Mouse (Mus musculus) kidney, postnatal 14 days (tissue): Measurements from ENCODE around the gene Rbm6.

ENCODE experiments used
- DNase-seq: peaks from one replicate; pipeline ENCODE4 v3.0.0; 2022; ENCODE audit warnings: mixed read lengths

The Rbm6 gene

DNA sequence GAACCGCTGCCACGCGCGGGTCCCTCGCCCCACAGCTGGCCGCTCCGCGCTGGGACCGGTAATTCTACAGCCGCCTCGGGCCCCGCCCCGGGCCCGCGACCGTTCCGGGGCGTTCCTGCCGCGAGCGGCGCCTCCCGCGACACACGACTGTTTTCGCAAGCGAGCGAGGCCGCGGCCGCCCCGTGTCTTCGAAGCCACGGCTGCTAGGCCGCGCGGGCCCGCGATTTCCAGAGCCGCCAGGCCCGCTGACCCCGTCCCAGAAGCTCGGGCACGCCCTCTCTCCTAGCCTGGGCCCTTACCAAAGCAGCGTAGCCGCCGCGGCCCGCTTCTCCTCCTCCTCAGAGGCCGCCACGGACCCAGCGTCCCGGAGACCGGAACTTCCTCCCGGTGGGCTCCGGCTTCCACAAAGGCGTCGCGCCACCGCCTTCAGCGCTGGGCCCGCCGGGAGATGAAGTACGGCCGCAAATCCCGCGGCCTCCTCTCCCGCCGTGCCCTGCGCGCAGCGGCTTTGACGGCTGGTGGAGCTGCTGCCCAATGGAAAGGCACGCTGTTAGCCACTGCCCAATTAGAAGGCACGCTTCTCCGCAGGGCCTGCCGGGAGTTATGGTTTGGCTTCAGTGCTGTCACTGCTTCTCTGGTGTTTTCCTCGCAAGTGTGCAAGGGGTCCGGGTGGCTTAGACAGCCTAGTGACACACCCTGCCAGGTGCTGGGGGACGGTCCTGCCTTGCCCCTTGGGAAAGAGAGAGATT, 513 bp downstream of the Rbm6 start:
- DNase-seq, result peak; percentile 97

DNA sequence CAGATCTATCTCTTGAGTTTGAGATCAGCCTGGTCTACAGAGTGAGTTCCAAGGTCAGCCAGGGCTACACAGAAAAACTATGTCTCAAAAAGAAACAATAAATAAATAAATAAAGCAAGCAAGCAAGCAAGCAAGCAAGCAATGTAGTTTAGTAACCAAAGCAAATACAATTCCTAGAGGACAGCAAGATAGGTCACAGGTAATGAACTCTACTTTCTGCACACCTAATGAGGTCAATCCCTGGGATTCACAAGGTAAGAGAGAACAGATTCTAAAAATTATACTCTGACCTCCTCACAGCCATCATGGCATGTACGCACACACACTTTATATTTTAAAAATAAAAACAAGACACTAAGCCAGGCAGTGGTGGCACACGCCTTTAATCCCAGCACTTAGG, 7.0 kb downstream of the Rbm6 start:
- no peak for DNase-seq

DNA sequence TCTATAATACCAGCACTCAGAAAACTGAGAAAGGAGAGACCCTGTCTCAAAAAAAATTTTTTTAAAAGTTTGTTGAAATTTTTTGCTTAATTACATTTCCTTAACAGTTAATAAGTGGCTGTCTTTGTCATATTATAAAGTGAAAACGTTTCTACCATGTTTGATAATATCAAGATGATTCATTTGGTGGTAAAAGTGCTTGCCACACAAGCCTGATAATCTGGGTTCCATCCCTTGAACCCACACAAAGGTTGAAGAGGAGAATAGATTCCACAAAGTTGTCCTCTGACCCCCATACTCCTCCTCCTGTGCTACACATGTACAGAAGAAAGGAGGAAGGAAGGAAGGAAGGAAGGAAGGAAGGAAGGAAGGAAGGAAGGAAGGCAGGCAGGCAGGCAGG, 8.5 kb downstream of the Rbm6 start:
- no peak for DNase-seq

- DNase-seq, result no peak
These were observed 14.7 kb downstream of the Rbm6 start for GRCm38 (mm10) chr9:107858343-107858742.

DNA sequence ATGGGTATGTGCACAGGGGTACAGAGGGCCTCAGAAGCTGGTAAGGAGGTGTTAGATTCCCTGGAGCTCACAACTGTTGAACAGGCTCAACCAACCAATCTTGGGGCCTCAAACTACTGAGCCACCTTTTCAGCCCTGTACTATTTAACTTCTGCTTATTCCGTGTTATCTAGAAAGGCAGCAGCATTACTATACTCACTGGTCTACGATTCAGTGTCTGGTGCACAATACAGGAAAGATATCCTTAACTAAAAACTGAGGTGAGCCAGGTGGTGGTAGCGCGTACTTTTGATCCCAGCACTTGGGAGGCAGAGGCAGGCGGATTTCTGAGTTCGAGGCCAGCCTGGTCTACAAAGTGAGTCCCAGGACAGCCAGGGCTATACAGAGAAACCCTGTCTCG, 24.1 kb downstream of the Rbm6 start:
- no peak for DNase-seq

DNA sequence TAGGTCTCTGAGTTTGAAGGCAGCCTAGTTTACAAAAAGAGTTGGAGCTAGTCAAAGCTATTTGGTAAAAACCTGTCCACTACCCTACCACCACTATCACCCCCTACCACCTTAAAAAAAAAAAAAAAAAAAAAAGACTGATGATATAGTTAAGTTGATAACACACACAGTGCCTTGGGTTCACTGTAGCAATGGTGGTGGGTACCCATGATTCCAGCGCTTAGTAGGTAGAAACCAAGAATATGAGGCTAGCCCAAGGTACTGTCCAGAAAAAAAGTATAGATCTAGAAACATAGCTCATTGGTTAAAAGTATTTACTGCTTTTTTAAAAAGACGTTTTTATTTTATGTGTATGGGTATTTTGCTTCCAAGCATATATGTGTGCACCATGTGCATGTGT, 30.3 kb downstream of the Rbm6 start:
- DNase-seq, result no peak

- no peak for DNase-seq
These were observed 34.2 kb downstream of the Rbm6 start for GRCm38 (mm10) chr9:107838869-107839268.

DNA sequence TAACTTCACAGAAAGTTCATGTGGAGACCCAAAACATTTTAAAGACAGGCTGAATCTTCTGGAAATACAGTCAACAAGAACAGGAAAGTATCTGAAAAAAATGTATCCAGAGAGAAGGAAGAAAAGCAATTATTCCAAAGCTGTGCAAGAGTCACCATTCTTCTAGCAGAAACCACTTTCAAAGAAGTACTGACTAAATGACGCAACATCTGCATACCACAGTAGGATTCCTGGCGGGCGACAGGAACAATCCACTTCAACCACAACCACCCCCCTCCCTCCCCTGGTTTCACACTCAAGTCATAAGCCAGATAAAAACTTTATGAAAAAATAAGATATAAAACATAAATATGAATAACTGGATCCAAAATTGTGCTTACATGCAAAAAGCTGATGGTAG, 39.2 kb downstream of the Rbm6 start:
- DNase-seq, result no peak

- peak; percentile 8 for DNase-seq
These were observed 41.3 kb downstream of the Rbm6 start for GRCm38 (mm10) chr9:107831765-107832164.

GRCm38 (mm10) chr9:107812132-107812531, 60.9 kb downstream of the Rbm6 start:
- DNase-seq, result no peak

DNA sequence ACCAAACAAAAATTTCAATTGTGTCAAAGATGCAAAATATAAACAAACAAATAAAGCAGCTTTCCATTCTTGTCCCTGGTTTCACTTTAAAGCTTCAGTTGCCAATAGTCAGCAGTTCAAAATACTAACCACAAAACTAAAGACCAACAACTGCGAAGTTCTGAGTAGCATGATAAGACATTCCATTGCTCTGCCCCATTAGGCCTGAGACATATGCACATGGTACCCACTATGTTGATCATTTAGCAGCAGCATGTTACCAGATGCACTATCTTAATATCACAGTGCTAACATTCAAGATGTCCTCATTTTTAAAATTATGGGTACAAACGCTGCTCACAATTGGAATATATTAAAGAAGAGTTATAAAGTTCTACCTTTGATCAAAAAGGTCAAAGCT, 62.1 kb downstream of the Rbm6 start:
- no peak for DNase-seq

DNA sequence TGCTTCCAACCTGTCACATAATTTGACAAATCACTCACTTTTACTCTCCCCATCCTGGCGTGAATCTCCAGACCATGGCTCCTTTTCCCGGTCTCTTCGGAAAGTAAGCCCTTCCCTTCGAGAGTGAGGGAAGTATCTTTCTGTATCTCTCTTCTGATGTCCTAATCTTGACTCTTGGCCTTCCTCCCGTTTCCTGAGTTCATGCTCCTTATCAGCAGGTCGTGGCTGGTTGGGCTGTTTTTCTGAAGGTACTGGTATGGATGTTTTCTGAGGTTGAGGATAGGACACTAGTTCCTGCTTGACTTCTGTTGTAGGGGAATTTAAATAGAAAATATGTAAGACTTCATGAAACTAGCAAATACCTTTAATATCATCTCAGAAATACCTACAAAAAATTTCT, 81.3 kb downstream of the Rbm6 start:
- DNase-seq, result no peak

DNA sequence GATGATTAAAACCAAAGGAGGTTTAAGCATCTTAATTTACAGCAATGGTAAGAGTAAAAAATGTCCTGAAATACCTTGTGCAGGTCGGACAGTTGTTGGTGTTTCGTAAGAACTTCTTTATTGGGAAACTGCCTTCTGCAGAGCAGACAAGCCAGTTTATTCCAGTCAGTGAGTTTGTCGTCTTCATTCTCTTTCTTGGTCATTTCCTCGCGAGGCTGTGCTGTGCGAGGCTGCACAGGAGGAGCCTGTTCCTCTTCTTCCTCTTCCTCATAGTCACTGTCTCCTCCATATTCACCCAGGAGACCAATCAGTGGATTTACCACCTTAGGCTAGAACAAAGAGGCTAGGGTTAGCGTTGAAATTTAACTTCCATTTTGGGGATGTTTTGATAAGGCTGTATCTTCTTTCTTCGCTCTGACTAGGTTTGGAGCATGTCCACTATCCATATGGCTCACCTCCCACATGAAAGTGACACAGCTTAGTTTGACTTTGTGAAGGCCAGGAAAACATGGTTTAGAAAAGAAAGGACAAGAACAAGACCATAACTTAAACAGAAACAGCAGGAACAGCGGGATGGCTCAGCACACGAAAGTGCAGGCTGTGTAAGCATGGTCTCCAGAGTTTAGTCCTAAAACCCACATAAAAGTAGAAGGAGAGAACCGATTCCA, 90.4 kb downstream of the Rbm6 start:
- no peak for DNase-seq

DNA sequence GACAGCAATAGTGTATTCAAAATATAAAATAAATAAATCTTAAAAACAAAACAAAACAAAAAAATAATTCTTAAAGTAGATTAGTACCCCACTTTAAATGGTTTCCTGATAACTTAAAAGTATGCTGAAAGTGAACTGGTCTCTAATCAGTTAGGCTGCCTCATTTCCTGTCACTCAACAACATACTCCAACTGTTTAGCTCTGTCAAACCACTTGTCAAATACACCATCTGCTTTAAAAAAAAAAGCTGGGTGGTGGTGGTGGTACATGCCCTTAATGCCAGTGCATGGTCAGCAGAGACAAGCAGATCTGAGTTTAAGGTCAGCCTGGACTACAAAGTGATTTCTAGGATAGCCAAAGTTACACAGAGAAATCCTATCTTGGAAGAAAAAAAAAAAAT, 96.2 kb downstream of the Rbm6 start:
- no peak for DNase-seq

DNA sequence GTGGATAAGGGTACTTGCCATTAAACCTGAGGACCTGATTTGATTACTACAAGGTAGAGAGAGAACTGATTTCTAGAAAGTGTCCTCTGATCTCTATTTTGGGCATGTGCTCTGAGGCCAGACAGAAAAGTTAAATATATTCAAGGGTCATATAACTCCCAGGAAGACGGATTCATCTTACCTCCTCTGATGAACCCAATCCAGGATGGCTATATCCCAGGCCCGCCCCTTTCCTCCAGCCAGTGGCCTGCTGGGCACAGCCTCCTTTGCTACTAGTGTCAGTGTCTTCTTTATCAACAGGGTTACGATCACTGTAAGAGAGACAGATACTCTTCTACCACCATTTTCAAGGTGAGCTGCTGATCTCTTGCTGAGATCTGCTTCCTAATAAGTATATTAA, 98.6 kb downstream of the Rbm6 start:
- DNase-seq, result no peak

GRCm38 (mm10) chr9:107771782-107772181, 101.3 kb downstream of the Rbm6 start:
- no peak for DNase-seq

GRCm38 (mm10) chr9:107770374-107771290, 102.4 kb downstream of the Rbm6 start, which contains the start of gene Rbm5:
Gene Rbm5, minus strand, starts transcription at chr9:107770996.
- peak; percentile 95 for DNase-seq

- DNase-seq, result no peak
These were observed 103.0 kb downstream of the Rbm6 start for GRCm38 (mm10) chr9:107770037-107770373.

GRCm38 (mm10) chr9:107769445-107770000, 103.5 kb downstream of the Rbm6 start:
- no peak for DNase-seq

- DNase-seq, result peak; percentile 24
These were observed 104.2 kb downstream of the Rbm6 start for GRCm38 (mm10) chr9:107768851-107769250.

DNA sequence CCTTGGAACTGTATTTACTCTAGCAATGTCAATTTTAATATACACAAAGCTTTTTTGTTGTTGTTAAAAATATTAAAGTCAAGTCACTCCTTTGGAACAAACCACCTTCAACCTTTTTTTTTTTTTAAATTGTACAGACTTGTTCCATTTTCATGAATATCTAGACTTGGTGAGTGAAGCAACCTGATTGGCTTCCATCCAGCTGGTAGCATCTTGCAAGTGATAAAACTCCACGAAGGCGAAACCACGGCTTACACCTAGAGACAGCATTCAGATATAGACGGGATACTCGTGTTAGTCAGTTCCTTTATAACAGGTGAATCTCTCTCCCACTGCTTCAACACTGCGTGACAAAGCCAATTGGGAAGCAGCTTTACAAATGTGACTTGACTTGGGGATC, 113.4 kb downstream of the Rbm6 start:
- DNase-seq, result no peak

GRCm38 (mm10) chr9:107750378-107750777, 122.7 kb downstream of the Rbm6 start:
- DNase-seq, result no peak

- DNase-seq, result no peak
These were observed 125.0 kb downstream of the Rbm6 start for GRCm38 (mm10) chr9:107748063-107748462.
